Mouse (Mus musculus) macrophage (primary cell): ENCODE results near the gene Brd4. TPM values are rescaled to one million over a fixed set of nuclear protein-coding genes. Genes with fewer than 3 reads are reported as not detected.

Experiments
- H3K27ac ChIP-seq: fragments of 350-480 bp; formaldehyde crosslinking; 2 replicates; pipeline ENCODE4 v1.9.0; 2021
- H3K36me3 ChIP-seq: fragments of 350-480 bp; formaldehyde crosslinking; 2 replicates; pipeline ENCODE4 v1.9.0; 2021; ENCODE audit errors: inconsistent target
- H3K4me3 ChIP-seq: fragments of 350-480 bp; formaldehyde crosslinking; 2 replicates; pipeline ENCODE4 v1.9.0; 2021; ENCODE audit errors: inconsistent target
- H3K79me2 ChIP-seq: fragments of 350-480 bp; formaldehyde crosslinking; 2 replicates; pipeline ENCODE4 v1.9.0; 2021; ENCODE audit errors: inconsistent target
- WGBS: methylation state at CpG from one replicate; pipeline ENCODE4 v1.1.7; 2026; ENCODE audit warnings: inconsistent platforms; ENCODE audit not compliant: missing documents; 5-methylcytosine and 5-hydroxymethylcytosine counted together
- polyA plus RNA-seq: library from polyadenylated mRNA; stranded (reverse); fragments of 250-400 nt; gene quantifications from 3 replicates; pipeline ENCODE4 v1.2.4, GENCODE M21; 2018; ENCODE audit warnings: inconsistent platforms

Brd4 gene
- polyA plus RNA-seq, 1 experiment from 2014 or later: 129 TPM

DNA sequence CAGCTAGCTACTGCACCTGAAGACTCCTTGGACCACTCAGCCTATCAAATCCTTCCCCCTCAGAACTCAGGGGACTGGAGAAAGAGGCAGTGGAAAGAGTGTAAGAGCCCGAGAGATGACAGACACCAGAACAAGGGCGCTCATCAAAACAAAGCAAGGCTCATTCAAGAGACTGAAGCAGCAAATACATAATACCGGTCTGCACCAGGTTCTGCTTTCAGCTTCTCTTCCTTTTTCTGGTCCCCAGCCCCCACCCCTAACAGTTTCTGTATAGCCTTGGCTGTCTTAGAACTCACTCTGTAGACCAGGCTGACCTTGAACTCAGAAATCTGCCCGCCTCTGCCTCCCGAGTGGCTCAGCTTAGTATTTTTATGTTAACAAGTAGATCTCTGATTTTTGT lies 91.5 kb downstream of the Brd4 start:
- Histone ChIP-seq H3K79me2 (no peaks in the 10 kb centered on the region), H3K27ac (no peak overlapping the region), H3K36me3 (peaks cover 15% of the 10 kb centered on the region; the same call in 1 of the 2 replicates), H3K4me3 (no peak overlapping the region)
- WGBS: 60% methylated on average over 5 of the region's 5 CpGs

DNA sequence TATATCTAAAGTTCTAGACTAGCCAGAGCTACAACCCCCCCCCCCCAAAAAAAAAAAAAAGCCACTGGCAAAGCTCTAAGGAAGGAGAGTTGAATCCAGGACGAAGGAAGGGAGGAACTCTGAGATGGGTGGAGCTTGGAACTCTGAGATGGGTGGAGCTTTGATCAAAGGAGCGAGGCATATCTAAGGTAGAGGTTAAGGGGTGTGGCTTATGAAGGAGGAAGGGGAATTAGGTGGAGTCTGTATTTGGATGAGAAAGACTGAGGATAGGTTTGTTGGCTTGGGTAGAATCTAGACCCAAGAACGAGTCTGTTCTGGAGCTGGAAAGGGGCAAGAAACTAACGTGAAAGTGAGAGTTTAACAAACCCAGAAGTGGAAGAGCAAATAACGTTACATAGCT lies 94.7 kb downstream of the Brd4 start:
- H3K27ac ChIP-seq: no peak overlapping the region
- H3K4me3 ChIP-seq: no peak overlapping the region
- H3K79me2 ChIP-seq: no peaks in the 10 kb centered on the region
- no peaks in the 10 kb centered on the region for H3K36me3 ChIP-seq
- WGBS: 13% methylated on average over 5 of the region's 5 CpGs

DNA sequence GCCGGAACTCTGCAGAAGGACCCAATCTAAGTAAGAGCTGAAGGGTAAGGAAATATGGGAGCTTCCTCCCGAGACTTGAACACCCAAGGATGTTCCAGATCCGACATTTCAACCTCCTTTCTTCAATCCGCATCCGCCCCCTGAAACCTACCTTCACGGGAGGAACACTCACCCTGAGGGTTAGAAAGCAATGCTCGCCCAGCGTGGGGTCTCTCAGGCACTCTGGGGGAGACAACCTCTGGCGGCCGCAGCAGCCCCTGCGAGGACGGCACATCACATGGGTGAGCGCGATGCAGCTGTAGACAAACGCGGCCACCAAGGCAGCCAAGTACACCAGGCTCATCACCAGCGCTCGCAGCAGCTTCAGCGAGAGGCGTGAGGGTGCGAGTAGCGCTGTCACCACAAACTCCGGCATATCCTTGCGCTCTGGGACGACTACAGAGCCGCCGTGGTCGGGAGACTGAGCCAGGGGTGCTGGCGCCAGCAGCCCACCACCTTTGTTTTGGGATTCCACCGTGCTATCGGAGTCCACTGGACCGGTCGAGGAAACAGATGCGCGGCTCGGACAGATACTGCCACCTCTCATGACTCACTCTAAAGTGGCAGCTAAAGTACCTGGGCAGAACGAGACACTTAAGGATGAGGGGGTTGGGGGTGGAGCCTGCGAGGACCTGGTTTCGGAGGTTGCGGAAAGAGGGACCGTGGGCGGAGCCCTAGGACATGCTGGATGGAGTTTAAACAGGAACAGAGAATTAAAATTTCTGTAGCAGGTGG lies 95.5 kb downstream of the Brd4 start, which contains the start of gene Ephx3:
Ephx3 (minus strand) TSS at position 687 of the 774 bp plus-strand sequence.
- Histone ChIP-seq H3K36me3 (no peaks in the 10 kb centered on the region), H3K27ac (no peak within 1 kb of the TSS), H3K4me3 (no peak within 1 kb of the TSS), H3K79me2 (no peaks in the 10 kb centered on the region)
- WGBS: 26% methylated on average over 42 of the region's 42 CpGs

DNA sequence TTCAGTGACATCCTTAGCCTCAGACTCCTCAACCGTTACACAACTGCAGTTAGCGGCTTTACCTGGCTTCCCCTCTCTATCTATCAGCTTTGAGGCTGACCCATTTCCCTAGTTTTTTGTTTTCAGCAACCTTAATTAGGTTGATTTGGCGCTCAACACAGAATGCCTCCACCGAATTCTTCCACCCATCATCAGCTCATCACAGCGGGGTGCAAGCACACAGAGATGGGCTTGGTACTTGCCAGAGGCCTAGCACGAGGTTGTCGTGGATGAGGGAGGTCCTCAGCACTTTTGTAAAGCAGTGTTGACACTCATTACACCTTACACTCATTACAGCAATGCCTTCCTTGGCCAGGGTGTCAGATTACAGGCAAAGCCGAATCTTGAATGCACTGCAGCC lies 101.5 kb downstream of the Brd4 start:
- WGBS: 71% methylated on average over 8 of the region's 8 CpGs
- no peaks in the 10 kb centered on the region for H3K79me2 ChIP-seq
- H3K4me3 ChIP-seq: no peak overlapping the region
- H3K27ac ChIP-seq: no peak overlapping the region
- H3K36me3 ChIP-seq: no peaks in the 10 kb centered on the region

DNA sequence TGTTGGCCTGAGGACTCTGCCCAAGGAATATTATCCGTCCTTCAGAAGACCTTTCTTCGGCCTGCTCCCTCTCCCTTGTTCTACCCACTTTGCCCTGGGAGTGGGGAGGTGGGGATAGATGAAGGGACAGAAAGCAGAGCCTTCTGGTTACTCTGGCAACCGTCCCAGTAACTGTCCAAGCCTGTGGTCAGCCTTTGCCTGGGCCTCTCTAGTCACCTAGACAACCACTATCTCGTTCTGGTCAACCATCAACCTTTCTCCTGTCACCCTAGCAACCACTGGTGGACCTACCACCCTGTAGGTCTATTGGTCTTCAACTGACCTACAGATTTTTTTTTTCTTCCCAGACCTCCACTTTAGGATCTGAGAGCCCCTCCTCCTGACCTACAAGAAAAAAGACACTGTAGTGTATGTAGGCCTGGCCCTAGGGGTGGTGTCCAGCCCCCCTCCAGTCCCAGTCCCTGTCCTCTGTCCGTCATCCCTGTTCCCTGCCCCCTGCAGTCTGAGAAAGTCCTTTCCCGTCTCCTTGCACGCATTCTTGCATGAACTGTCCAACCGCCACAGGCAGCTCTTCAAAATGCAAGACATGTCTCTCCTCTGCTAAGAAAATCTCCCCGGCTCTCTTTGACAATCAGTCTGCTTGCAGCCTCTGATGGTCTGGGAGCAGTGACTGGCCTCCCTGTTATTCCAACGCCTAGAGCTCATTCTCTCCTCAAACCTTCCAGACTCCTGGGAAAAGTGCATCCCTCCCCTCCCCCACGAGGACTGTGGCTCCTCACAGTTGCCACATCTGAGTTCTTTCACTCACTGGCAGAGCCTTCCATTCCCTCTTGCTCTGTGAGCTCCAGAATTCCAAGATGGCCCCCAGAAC lies 104.7 kb downstream of the Brd4 start:
- 88% methylated on average over 11 of the region's 11 CpGs for WGBS
- H3K27ac ChIP-seq: no peak overlapping the region
- no peaks in the 10 kb centered on the region for H3K79me2 ChIP-seq
- H3K36me3 ChIP-seq: no peaks in the 10 kb centered on the region
- H3K4me3 ChIP-seq: no peak overlapping the region

DNA sequence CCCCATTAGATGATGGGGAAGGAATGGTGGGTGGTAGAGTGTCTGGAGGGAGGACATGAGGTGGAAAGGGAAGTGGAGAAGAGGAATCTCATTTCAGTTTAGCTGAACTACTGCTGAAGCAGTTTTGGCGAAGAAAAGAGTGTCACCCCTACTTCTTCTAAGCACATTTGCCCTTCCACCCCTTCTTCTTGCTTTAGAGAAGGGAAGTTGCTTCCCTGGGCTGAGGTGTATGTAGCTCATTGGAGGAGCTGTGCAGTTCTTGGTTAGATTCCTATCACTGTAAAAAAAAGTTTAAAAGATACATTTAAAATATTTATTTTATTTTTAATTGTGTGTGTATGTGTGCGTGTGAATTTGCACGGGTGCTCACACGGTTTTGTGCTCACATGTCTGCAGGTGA lies 107.6 kb downstream of the Brd4 start:
- Histone ChIP-seq H3K36me3 (no peaks in the 10 kb centered on the region), H3K79me2 (no peaks in the 10 kb centered on the region), H3K27ac (no peak overlapping the region), H3K4me3 (no peak overlapping the region)
- WGBS: 80% methylated on average over 4 of the region's 4 CpGs

DNA sequence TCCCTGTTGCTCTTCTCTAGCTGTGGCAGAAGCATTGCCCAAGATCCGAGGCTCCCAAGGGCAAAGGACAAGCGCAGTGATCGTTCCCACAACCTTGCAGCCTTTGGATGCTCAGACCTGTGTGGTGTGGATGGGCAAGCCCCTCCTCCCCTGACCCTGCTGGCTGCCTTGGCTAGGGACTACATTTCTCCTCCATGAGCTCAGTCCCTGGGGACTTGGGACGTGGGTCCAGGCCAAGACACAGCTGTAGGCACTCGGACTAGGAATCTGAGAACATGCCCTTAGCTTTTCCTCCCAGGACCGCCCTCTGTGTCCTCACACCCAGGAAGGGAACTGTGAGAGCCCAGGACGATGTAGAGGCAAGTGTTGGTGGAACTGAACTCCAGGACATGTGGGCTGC lies 111.4 kb downstream of the Brd4 start:
- H3K79me2 ChIP-seq: no peaks in the 10 kb centered on the region
- WGBS: 92% methylated on average over 7 of the region's 7 CpGs
- no peaks in the 10 kb centered on the region for H3K36me3 ChIP-seq
- H3K4me3 ChIP-seq: no peak overlapping the region
- H3K27ac ChIP-seq: no peak overlapping the region

DNA sequence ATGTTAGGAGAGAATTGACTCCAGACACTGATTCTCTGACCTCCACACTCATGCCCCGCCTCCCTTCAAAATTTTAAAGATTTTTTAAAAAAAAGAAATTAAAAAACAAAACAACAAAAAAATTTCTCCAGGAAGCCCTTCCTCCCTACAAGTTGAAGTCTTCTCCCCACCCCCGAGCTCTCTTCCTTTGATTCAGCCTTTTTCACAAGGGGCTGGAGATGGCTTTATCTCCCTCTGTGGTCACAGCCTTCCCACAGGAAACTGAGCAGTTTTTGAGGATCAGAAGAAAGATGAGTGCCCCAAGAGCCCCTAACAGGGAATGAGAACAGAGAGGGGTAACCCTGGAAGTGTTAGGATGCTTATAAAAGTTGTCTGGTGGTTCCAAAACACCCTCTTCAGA lies 112.0 kb downstream of the Brd4 start:
- H3K27ac ChIP-seq: no peak overlapping the region
- WGBS: 77% methylated on average over 2 of the region's 2 CpGs
- no peak overlapping the region for H3K4me3 ChIP-seq
- no peaks in the 10 kb centered on the region for H3K79me2 ChIP-seq
- H3K36me3 ChIP-seq: no peaks in the 10 kb centered on the region

DNA sequence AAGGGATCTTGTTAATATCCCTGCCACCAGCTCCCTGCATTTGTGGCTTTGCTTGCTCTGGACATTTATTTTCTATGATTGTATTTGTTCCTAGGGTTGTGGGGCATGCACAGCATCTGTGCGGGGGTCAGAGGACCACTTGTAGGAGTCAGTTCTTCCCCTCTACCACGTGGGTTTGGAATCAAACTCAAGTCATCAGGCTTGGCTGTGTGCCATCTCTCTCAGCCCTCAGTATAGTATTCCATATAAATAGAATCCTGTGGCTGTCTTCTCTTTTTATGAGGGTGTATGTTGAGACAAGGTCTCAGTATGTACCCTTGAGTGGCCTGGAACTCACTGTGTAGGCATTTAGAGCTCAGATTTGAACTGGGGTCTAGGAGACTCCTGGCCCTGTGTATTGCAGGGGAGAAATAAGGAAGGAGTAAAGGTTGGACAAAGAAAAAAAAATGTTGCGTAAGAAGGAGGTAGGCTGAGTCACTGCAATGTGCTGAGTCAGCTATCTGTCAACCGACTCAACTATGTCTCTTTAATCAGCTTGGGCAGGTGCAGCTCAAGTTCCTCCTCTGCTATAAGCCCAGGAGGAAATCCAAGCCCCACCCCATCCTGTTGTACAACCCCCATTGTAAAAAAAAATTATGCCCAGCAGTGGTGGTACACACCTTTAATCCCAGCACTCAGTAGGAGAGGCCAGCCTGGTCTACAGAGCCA lies 114.8 kb downstream of the Brd4 start:
- H3K27ac ChIP-seq: no peak overlapping the region
- no peaks in the 10 kb centered on the region for H3K36me3 ChIP-seq
- H3K4me3 ChIP-seq: no peak overlapping the region
- WGBS: 19% methylated on average over 4 of the region's 4 CpGs
- no peaks in the 10 kb centered on the region for H3K79me2 ChIP-seq

DNA sequence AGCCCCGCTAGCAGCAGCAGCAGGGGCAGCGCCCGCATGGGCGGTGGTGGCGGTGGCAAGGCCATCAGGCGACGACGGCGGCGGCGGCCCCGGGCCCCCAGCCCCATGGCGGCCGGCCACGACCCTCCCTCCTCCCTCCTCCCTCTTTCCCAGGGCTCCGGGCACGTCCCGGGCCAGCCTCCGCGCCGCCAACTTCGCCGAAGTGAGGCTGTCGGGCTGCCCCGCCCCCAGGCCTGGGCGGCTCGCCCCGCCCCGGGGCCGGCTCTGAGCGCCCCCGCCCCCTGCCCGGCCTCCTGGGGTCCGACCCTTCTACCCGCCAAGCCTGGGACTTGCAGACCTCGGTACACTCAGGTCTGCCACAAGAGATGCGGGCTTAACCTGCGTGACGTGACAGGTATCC lies 117.8 kb downstream of the Brd4 start, which contains the start of gene Notch3:
Notch3 (minus strand) TSS at position 166 of the 400 bp plus-strand sequence.
- Histone ChIP-seq H3K27ac (no peak within 1 kb of the TSS), H3K36me3 (no peaks in the 10 kb centered on the region), H3K4me3 (no peak within 1 kb of the TSS), H3K79me2 (no peaks in the 10 kb centered on the region)
- WGBS: 51% methylated on average over 6 of the region's 39 CpGs

DNA sequence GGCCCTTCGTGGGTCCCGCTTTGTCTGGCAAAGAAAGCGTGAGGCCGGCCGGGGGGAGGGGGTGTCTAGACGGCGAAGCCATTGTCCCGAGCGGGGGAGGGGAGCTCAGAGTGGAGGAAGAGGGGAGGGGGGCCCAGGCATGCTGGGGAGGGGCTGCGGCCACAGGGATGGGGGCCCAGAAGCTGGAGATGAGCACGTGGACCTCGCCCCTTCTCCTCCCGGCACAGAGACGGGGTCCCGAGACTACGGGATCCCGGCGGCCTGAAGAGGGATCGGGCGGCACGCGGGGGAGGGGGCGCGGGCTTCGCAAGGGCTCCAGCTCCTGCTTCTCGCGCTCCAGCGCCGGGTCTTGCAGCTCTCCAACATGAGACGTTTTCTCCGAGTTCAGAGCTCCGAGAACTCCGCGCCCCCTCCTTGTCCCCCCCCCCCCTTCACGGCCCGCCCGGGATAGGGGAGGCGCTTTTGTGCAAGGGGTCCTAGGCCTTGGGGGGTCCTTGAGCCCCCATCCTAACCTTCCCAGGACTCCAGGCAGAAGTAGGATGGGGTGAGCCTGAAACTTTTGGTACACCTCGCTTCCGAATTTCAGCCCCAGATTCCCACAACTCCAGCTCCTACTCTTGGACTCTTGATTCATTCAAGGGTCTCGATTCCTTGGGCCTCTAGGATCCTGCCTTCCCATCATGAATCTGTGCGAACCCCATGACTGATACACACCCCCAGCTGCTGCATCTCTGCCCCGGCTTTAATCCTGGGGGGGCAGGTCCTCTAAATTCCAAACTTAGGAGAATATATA lies 118.5 kb downstream of the Brd4 start:
- Histone ChIP-seq H3K79me2 (no peaks in the 10 kb centered on the region), H3K27ac (no peak overlapping the region), H3K4me3 (no peak overlapping the region), H3K36me3 (no peaks in the 10 kb centered on the region)
- WGBS: 11% methylated on average over 42 of the region's 43 CpGs

DNA sequence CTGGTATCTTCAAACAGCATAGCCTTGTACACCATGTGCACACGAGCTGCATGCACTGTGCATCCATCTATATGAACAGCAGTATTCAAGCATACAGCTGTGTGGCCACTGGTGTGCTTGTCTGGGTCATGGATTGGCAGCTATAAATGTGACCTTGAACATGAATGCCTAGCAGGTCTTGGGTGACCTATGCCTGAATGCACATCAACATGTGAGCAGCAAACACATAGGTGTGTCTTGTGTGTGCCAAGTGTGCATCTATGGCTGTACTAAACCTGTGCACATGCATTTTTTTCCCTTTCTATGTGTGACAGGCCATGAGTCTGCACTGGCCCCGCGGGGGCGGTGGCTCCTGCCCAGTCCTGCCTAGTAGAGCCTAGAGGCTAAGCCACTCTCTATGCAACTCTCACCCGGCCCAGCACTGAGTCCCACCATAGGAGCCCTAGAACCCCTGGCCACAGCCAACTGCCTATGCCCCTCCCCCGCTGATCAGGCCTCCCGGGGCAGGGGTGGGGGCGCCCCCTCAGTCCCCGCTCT lies 119.2 kb downstream of the Brd4 start:
- no peaks in the 10 kb centered on the region for H3K36me3 ChIP-seq
- 51% methylated on average over 9 of the region's 9 CpGs for WGBS
- H3K4me3 ChIP-seq: no peak overlapping the region
- no peak overlapping the region for H3K27ac ChIP-seq
- H3K79me2 ChIP-seq: no peaks in the 10 kb centered on the region

DNA sequence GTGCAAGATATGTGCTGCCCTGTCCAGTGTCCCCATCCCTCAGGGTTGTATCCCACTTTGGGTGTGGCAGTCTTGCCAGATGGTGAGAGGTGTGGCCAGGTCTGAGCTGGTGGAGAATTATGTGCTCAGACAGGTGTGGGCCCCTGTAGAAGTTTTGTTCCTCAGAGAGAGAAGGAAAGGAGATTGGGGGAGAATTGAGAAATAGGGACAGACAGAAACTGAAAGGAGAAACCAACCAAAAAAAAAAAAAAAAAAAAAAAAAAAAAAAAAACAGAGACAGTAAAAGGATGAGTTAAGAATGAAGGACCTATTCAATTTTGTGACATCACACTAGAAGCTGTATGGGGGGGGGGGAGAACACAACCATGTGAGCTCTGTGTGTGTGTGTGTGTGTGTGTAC lies 119.7 kb downstream of the Brd4 start:
- Histone ChIP-seq H3K79me2 (no peaks in the 10 kb centered on the region), H3K27ac (no peak overlapping the region), H3K4me3 (no peak overlapping the region), H3K36me3 (no peaks in the 10 kb centered on the region)
